Mouse (Mus musculus) heart, embryonic 11.5 days (tissue): ENCODE data around the gene Pdha2. TPM values are rescaled to one million over a fixed set of nuclear protein-coding genes. Genes with fewer than 3 reads are reported as not detected.

Experiments used
- ATAC-seq: fragments of 200-750 bp; cut with Nextera tagmentation; replicated peaks from 2 replicates; pipeline ENCODE4 v1.8.0; 2017; ENCODE audit warnings: moderate library complexity; ENCODE audit not compliant: insufficient number of reproducible peaks, low FRiP score, low TSS enrichment
- H3K27ac ChIP-seq: fragments of 300-500 bp; sonication (generic); 2 replicates; pipeline ENCODE4 v1.5.1; 2014; ENCODE audit warnings: mild to moderate bottlenecking, low read depth, low read length
- H3K27me3 ChIP-seq: fragments of 300-500 bp; sonication (generic); 2 replicates; pipeline ENCODE4 v1.6.1; 2014; ENCODE audit warnings: mild to moderate bottlenecking, low read length, mixed read lengths; ENCODE audit not compliant: control insufficient read depth, insufficient read depth
- H3K36me3 ChIP-seq: fragments of 300-500 bp; sonication (generic); 2 replicates; pipeline ENCODE4 v1.6.1; 2014; ENCODE audit warnings: mild to moderate bottlenecking, low read length, moderate library complexity, mixed read lengths; ENCODE audit not compliant: control insufficient read depth, insufficient read depth
- H3K4me1 ChIP-seq: fragments of 300-500 bp; sonication (generic); 2 replicates; pipeline ENCODE4 v1.6.1; 2014; ENCODE audit warnings: low read length; ENCODE audit not compliant: control insufficient read depth, insufficient read depth
- H3K4me2 ChIP-seq: fragments of 300-500 bp; sonication (generic); 2 replicates; pipeline ENCODE4 v1.6.1; 2014; ENCODE audit warnings: mild to moderate bottlenecking, moderate library complexity
- H3K4me3 ChIP-seq: fragments of 300-500 bp; sonication (generic); 2 replicates; pipeline ENCODE4 v1.5.1; 2014; ENCODE audit warnings: low read depth, low read length
- H3K9ac ChIP-seq: fragments of 300-500 bp; sonication (generic); 2 replicates; pipeline ENCODE4 v1.6.1; 2014; ENCODE audit warnings: mild to moderate bottlenecking, low read depth, low read length, moderate library complexity
- H3K9me3 ChIP-seq: fragments of 300-500 bp; sonication (generic); replicated peaks from 2 replicates; pipeline ENCODE4 v1.6.1; 2016; ENCODE audit warnings: low read length; ENCODE audit not compliant: control insufficient read depth
- WGBS: fragments of 180-500 bp; shearing (Covaris S2); extraction: QIAGEN DNeasy Blood & Tissue Kit; methylation state at CpG from one replicate; pipeline ENCODE4 v1.1.7; 2014; ENCODE audit not compliant: insufficient replicate concordance; 5-methylcytosine and 5-hydroxymethylcytosine counted together
- polyA plus RNA-seq: library from polyadenylated mRNA; unstranded; fragments of >200 nt; fragmentation: Nextera tagmentation; extraction: Ambion mirVana; gene quantifications from 2 replicates; pipeline ENCODE4 v1.2.1, GENCODE M21; 2014

Pdha2 gene
- polyA plus RNA-seq: not detected in 2 replicates

- H3K9me3 ChIP-seq: no peaks in the 10 kb centered on the region
- H3K27me3 ChIP-seq: no peaks in the 10 kb centered on the region
- no peak within 1 kb of the TSS for H3K27ac ChIP-seq
- H3K36me3 ChIP-seq: no peaks in the 10 kb centered on the region
- no peak for ATAC-seq
- H3K4me1 ChIP-seq: no peaks in the 10 kb centered on the region
- no peak within 1 kb of the TSS for H3K4me2 ChIP-seq
- WGBS: 80% methylated on average over 5 of the region's 5 CpGs
- H3K9ac ChIP-seq: no peak within 1 kb of the TSS
- H3K4me3 ChIP-seq: no peak within 1 kb of the TSS
Observed at GRCm38 (mm10) chr3:141212255-141212654, at the start of gene Pdha2. Gene Pdha2 (minus strand): TSS chr3:141212355.

GRCm38 (mm10) chr3:141260518-141260917 lies 48.4 kb upstream of the Pdha2 start:
- H3K4me3 ChIP-seq: no peak overlapping the region
- H3K4me1 ChIP-seq: no peaks in the 10 kb centered on the region
- H3K27ac ChIP-seq: no peak overlapping the region
- H3K36me3 ChIP-seq: no peaks in the 10 kb centered on the region
- no peak for ATAC-seq
- H3K4me2 ChIP-seq: no peak overlapping the region
- no peaks in the 10 kb centered on the region for H3K27me3 ChIP-seq
- 86% methylated on average over 1 of the region's 1 CpGs for WGBS
- no peaks in the 10 kb centered on the region for H3K9me3 ChIP-seq
- H3K9ac ChIP-seq: no peak overlapping the region

- H3K36me3 ChIP-seq: no peaks in the 10 kb centered on the region
- H3K27ac ChIP-seq: no peak overlapping the region
- H3K9me3 ChIP-seq: no peaks in the 10 kb centered on the region
- no peaks in the 10 kb centered on the region for H3K27me3 ChIP-seq
- H3K4me2 ChIP-seq: no peak overlapping the region
- 84% methylated on average over 1 of the region's 1 CpGs for WGBS
- H3K4me1 ChIP-seq: no peaks in the 10 kb centered on the region
- no peak for ATAC-seq
- no peak overlapping the region for H3K4me3 ChIP-seq
- H3K9ac ChIP-seq: no peak overlapping the region
Observed at GRCm38 (mm10) chr3:141251440-141251839, 39.3 kb upstream of the Pdha2 start.

- Histone ChIP-seq H3K4me2 (no peak overlapping the region), H3K4me1 (no peaks in the 10 kb centered on the region), H3K27ac (no peak overlapping the region), H3K9ac (no peak overlapping the region), H3K4me3 (no peak overlapping the region), H3K9me3 (no peaks in the 10 kb centered on the region), H3K27me3 (no peaks in the 10 kb centered on the region), H3K36me3 (no peaks in the 10 kb centered on the region)
- no peak for ATAC-seq
- WGBS: 60% methylated on average over 5 of the region's 5 CpGs
Observed at GRCm38 (mm10) chr3:141244725-141245298, 32.7 kb upstream of the Pdha2 start.

GRCm38 (mm10) chr3:141238071-141238470 lies 25.9 kb upstream of the Pdha2 start:
- H3K4me2 ChIP-seq: no peak overlapping the region
- no peak overlapping the region for H3K9ac ChIP-seq
- H3K27ac ChIP-seq: no peak overlapping the region
- no peak for ATAC-seq
- WGBS: 72% methylated on average over 2 of the region's 2 CpGs
- H3K36me3 ChIP-seq: no peaks in the 10 kb centered on the region
- H3K9me3 ChIP-seq: no peaks in the 10 kb centered on the region
- H3K4me3 ChIP-seq: no peak overlapping the region
- H3K4me1 ChIP-seq: no peaks in the 10 kb centered on the region
- H3K27me3 ChIP-seq: no peaks in the 10 kb centered on the region

GRCm38 (mm10) chr3:141229148-141229547 lies 17.0 kb upstream of the Pdha2 start:
- Histone ChIP-seq H3K27me3 (no peaks in the 10 kb centered on the region), H3K4me3 (no peak overlapping the region), H3K9ac (no peak overlapping the region), H3K4me1 (no peaks in the 10 kb centered on the region), H3K4me2 (no peak overlapping the region), H3K36me3 (no peaks in the 10 kb centered on the region), H3K9me3 (no peaks in the 10 kb centered on the region), H3K27ac (no peak overlapping the region)
- WGBS: 54% methylated on average over 2 of the region's 2 CpGs
- no peak for ATAC-seq

- Histone ChIP-seq H3K36me3 (no peaks in the 10 kb centered on the region), H3K27ac (no peak overlapping the region), H3K4me3 (no peak overlapping the region), H3K9ac (no peak overlapping the region), H3K9me3 (no peaks in the 10 kb centered on the region), H3K27me3 (no peaks in the 10 kb centered on the region), H3K4me1 (0 out of 2 replicates have a peak, but pooled peaks cover 3% of the 10 kb centered on the region), H3K4me2 (no peak overlapping the region)
- 53% methylated on average over 1 of the region's 1 CpGs for WGBS
- ATAC-seq: no peak
Observed at GRCm38 (mm10) chr3:141222339-141222738, 10.2 kb upstream of the Pdha2 start.

GRCm38 (mm10) chr3:141218561-141218960 lies 6.4 kb upstream of the Pdha2 start:
- no peak for ATAC-seq
- 23% methylated on average over 2 of the region's 2 CpGs for WGBS
- no peak overlapping the region for H3K9ac ChIP-seq
- H3K27ac ChIP-seq: no peak overlapping the region
- no peak overlapping the region for H3K4me2 ChIP-seq
- H3K9me3 ChIP-seq: no peaks in the 10 kb centered on the region
- no peaks in the 10 kb centered on the region for H3K27me3 ChIP-seq
- H3K36me3 ChIP-seq: no peaks in the 10 kb centered on the region
- H3K4me1 ChIP-seq: 0 out of 2 replicates have a peak, but pooled peaks cover 3% of the 10 kb centered on the region
- no peak overlapping the region for H3K4me3 ChIP-seq

GRCm38 (mm10) chr3:141216999-141217398 lies 4.8 kb upstream of the Pdha2 start:
- Histone ChIP-seq H3K9me3 (no peaks in the 10 kb centered on the region), H3K36me3 (no peaks in the 10 kb centered on the region), H3K9ac (no peak overlapping the region), H3K4me3 (no peak overlapping the region), H3K27me3 (no peaks in the 10 kb centered on the region), H3K4me2 (no peak overlapping the region), H3K4me1 (0 out of 2 replicates have a peak, but pooled peaks cover 3% of the 10 kb centered on the region), H3K27ac (no peak overlapping the region)
- ATAC-seq: no peak
